Mouse (Mus musculus) liver, embryonic 14.5 days (tissue): Measurements from ENCODE around the gene Pacs2. TPM values are rescaled to one million over a fixed set of nuclear protein-coding genes. Genes with fewer than 3 reads are reported as not detected.
A peak's percentile ranks its signal among the peaks of the same experiment; 100 is the strongest.

ENCODE experiments used
- ATAC-seq: fragments of 200-750 bp; cut with Nextera tagmentation; 2 replicates; pipeline ENCODE4 v1.8.0; 2017; ENCODE audit warnings: moderate number of reproducible peaks, mild to moderate bottlenecking, moderate library complexity; ENCODE audit not compliant: insufficient read depth
- DNase-seq, 3 experiments: peaks; one replicate each; pipeline ENCODE4 v3.0.0-alpha.2; 2012 to 2013; ENCODE audit warnings: low read depth in 3 of 3, low spot score in 3 of 3
- H3K27ac ChIP-seq: fragments of 300-500 bp; sonication (generic); 2 replicates; pipeline ENCODE4 v1.5.1; 2014; ENCODE audit warnings: moderate library complexity, mild to moderate bottlenecking, control low read depth, inconsistent platforms
- H3K27me3 ChIP-seq: fragments of 300-500 bp; sonication (generic); 2 replicates; pipeline ENCODE4 v1.6.1; 2014; ENCODE audit warnings: mild to moderate bottlenecking, low read length, moderate library complexity; ENCODE audit not compliant: control insufficient read depth, insufficient read depth
- H3K36me3 ChIP-seq: fragments of 300-500 bp; sonication (generic); replicated peaks from 2 replicates; pipeline ENCODE4 v1.6.1; 2014; ENCODE audit warnings: low read depth; ENCODE audit not compliant: control insufficient read depth, insufficient read depth
- H3K4me1 ChIP-seq, 2 experiments: fragments of 200-500 bp in 1 of 2; fragments of 300-500 bp in 1 of 2; sonication (generic) in 1 of 2; replicated peaks; 2 replicates each; pipeline ENCODE4 v1.6.1; 2012 to 2014; ENCODE audit warnings: antibody characterized with exemption in 1 of 2, inconsistent platforms in 1 of 2, low read length in 1 of 2; ENCODE audit not compliant: control insufficient read depth in 2 of 2, insufficient read depth in 2 of 2
- H3K4me2 ChIP-seq: fragments of 300-500 bp; sonication (generic); 2 replicates; pipeline ENCODE4 v1.6.1; 2014; ENCODE audit warnings: low read depth, mild to moderate bottlenecking, control low read depth, moderate library complexity
- H3K4me3 ChIP-seq, 2 experiments: fragments of 200-500 bp in 1 of 2; fragments of 300-500 bp in 1 of 2; sonication (generic) in 1 of 2; 2 replicates each; pipeline ENCODE4 v1.5.1; 2012 to 2014; ENCODE audit warnings: low read depth in 2 of 2, low read length in 2 of 2, mild to moderate bottlenecking in 2 of 2, control low read depth in 1 of 2, inconsistent platforms in 1 of 2, moderate library complexity in 1 of 2; ENCODE audit not compliant: insufficient read depth in 1 of 2
- H3K9ac ChIP-seq: fragments of 300-500 bp; sonication (generic); replicated peaks from 2 replicates; pipeline ENCODE4 v1.6.1; 2014; ENCODE audit warnings: mild to moderate bottlenecking, control low read depth, moderate library complexity
- H3K9me3 ChIP-seq: fragments of 300-500 bp; sonication (generic); 2 replicates; pipeline ENCODE4 v1.6.1; 2016; ENCODE audit warnings: low read length, mixed read lengths; ENCODE audit not compliant: control insufficient read depth
- CTCF ChIP-seq: IDR thresholded peaks from 2 replicates; pipeline ENCODE4 v1.5.1; 2016; ENCODE audit warnings: antibody characterized with exemption, low read depth, control low read depth
- EP300 ChIP-seq: IDR thresholded peaks from 2 replicates; pipeline ENCODE4 v1.6.1; 2016; ENCODE audit warnings: antibody characterized with exemption, low read depth
- WGBS: fragments of 180-500 bp; shearing (Covaris S2); extraction: QIAGEN DNeasy Blood & Tissue Kit; methylation state at CpG from one replicate; pipeline ENCODE4 v1.1.7; 2014; ENCODE audit not compliant: insufficient replicate concordance; 5-methylcytosine and 5-hydroxymethylcytosine counted together
- polyA plus RNA-seq, 2 experiments: library from polyadenylated mRNA; depleted of rRNA in 1 of 2; stranded (reverse) in 1 of 2; unstranded in 1 of 2; fragments of >200 nt; fragmentation: Nextera tagmentation in 1 of 2; extraction: Ambion mirVana in 1 of 2; gene quantifications; 2 replicates each; pipeline versions ENCODE4 v1.2.1 to v1.2.3; 2012 to 2014

Gene Pacs2
- polyA plus RNA-seq, 2 experiments: 3.7 to 11.7 TPM

- H3K36me3 ChIP-seq: no peaks in the 10 kb centered on the region; the same call in 1 of the 2 replicates
These were observed 47.3 kb downstream of the Pacs2 start for GRCm38 (mm10) chr12:113061606-113062005.

GRCm38 (mm10) chr12:113062201-113062600, 47.9 kb downstream of the Pacs2 start:
- Histone ChIP-seq H3K4me3 (no peak overlapping the region), H3K27me3 (no peaks in the 10 kb centered on the region), H3K27ac (no peak overlapping the region), H3K4me1 (peaks cover 10 to 23% of the 10 kb centered on the region in 2 experiments), H3K9me3 (no peaks in the 10 kb centered on the region; the same call in 1 of the 2 replicates), H3K4me2 (no peak overlapping the region), H3K36me3 (no peaks in the 10 kb centered on the region; the same call in 1 of the 2 replicates), H3K9ac (no peak overlapping the region)
- WGBS: 84% methylated on average over 10 of the region's 10 CpGs
- no peak for DNase-seq
- 0 out of 2 replicates have a peak, but pooled peaks have one; percentile 16 for TF ChIP-seq CTCF
- TF ChIP-seq EP300: no peak
- no peak for ATAC-seq

More at GRCm38 (mm10) chr12:113061606-113062005, 47.3 kb downstream of the Pacs2 start:
- no peak overlapping the region for H3K4me3 ChIP-seq
- H3K27me3 ChIP-seq: no peaks in the 10 kb centered on the region
- H3K4me2 ChIP-seq: no peak overlapping the region
- TF ChIP-seq CTCF (no peak), EP300 (no peak)
- WGBS: 79% methylated on average over 9 of the region's 9 CpGs
- no peak overlapping the region for H3K27ac ChIP-seq
- no peak overlapping the region for H3K9ac ChIP-seq
- H3K9me3 ChIP-seq: no peaks in the 10 kb centered on the region; the same call in 1 of the 2 replicates
- ATAC-seq (no peak), DNase-seq (no peak)
- peaks cover 10 to 23% of the 10 kb centered on the region in 2 experiments for H3K4me1 ChIP-seq

GRCm38 (mm10) chr12:113063700-113064099, 49.4 kb downstream of the Pacs2 start:
- DNase-seq (no peak), ATAC-seq (no peak)
- H3K9me3 ChIP-seq: no peaks in the 10 kb centered on the region
- no peaks in the 10 kb centered on the region; the same call in 1 of the 2 replicates for H3K36me3 ChIP-seq
- H3K27me3 ChIP-seq: no peaks in the 10 kb centered on the region
- H3K4me1 ChIP-seq: peaks cover 10 to 23% of the 10 kb centered on the region in 2 experiments
- WGBS: 81% methylated on average over 7 of the region's 7 CpGs
- H3K9ac ChIP-seq: no peak overlapping the region
- H3K4me3 ChIP-seq: no peak overlapping the region
- no peak overlapping the region for H3K27ac ChIP-seq
- no peak overlapping the region for H3K4me2 ChIP-seq
- TF ChIP-seq CTCF: no peak
- TF ChIP-seq EP300: no peak

- 71% methylated on average over 7 of the region's 7 CpGs for WGBS
- Histone ChIP-seq H3K9ac (no peak overlapping the region), H3K4me1 (no peaks in the 10 kb centered on the region), H3K27ac (no peak overlapping the region), H3K4me3 (no peak overlapping the region), H3K27me3 (no peaks in the 10 kb centered on the region), H3K4me2 (no peak overlapping the region), H3K36me3 (peaks cover 2% of the 10 kb centered on the region; the same call in 1 of the 2 replicates), H3K9me3 (no peaks in the 10 kb centered on the region)
- DNase-seq (no peak), ATAC-seq (no peak)
- no peak for TF ChIP-seq EP300
- no peak for TF ChIP-seq CTCF
These were observed 53.7 kb downstream of the Pacs2 start for GRCm38 (mm10) chr12:113068002-113068401.

GRCm38 (mm10) chr12:113069389-113069788, 55.1 kb downstream of the Pacs2 start:
- H3K4me2 ChIP-seq: no peak overlapping the region
- TF ChIP-seq CTCF (no peak), EP300 (no peak)
- peaks cover 2% of the 10 kb centered on the region; the same call in 1 of the 2 replicates for H3K36me3 ChIP-seq
- no peak overlapping the region for H3K27ac ChIP-seq
- DNase-seq: no peak
- H3K9ac ChIP-seq: no peak overlapping the region
- 81% methylated on average over 6 of the region's 6 CpGs for WGBS
- no peak for ATAC-seq
- H3K4me3 ChIP-seq: no peak overlapping the region
- H3K27me3 ChIP-seq: no peaks in the 10 kb centered on the region
- no peaks in the 10 kb centered on the region for H3K9me3 ChIP-seq
- H3K4me1 ChIP-seq: peaks cover 7 to 11% of the 10 kb centered on the region in 2 experiments
